Mouse (Mus musculus) megakaryocyte-erythroid progenitor cell, adult 5-6 weeks (primary cell): ENCODE data around the gene Zfyve28. TPM values are rescaled to one million over a fixed set of nuclear protein-coding genes. Genes with fewer than 3 reads are reported as not detected.

Source experiments
- ATAC-seq: replicated peaks from 2 replicates; pipeline ENCODE4 v1.8.0; 2016; ENCODE audit warnings: mild to moderate bottlenecking, inconsistent platforms; ENCODE audit not compliant: severe bottlenecking, poor library complexity, low FRiP score, low TSS enrichment
- total RNA-seq, 2 experiments: library from RNA; stranded (forward) in 1 of 2; stranded (reverse) in 1 of 2; fragments of 200-1000, 215-1000 nt in 1 of 2; fragments of >200 nt in 1 of 2; fragmentation: Nextera tagmentation in 1 of 2; gene quantifications; 2 replicates each; pipeline ENCODE4 v1.2.3; 2014 to 2017

Zfyve28 gene
- total RNA-seq (2014; fragmentation: Nextera tagmentation) (not detected in 2 replicates), total RNA-seq (2017) (not detected in 2 replicates)

DNA sequence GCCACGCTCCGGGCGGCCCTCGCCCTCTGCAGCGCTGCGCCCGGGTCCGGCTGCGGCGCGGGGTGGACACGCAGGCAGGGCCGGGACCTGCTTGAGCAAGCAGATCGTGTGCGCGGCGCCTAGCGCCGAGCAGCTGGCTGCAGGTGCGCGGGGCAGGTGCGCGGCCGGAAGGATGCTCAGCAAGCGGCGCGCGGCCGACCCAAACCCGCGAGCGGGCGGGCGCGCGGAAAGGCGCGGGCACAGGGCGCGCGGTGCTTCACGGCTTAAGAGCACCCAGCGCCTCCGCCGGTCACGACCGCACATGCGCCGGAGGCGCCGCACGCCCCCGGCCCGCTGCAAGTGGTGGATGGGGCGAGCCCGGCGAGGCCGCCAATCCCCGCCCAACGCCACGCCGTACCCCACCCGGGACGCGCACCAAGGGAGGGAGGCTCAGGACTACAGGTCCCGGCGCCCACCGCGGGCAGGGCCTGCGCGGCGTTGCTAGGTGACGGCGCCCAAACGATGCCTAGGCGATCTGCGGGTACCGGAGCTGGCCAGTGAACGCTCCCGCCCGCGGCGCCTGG, at the start of gene Zfyve28, which contains the start of gene Cfap99:
Gene Zfyve28, minus strand, starts transcription at position 296 of the 563 bp plus-strand sequence.
Gene Cfap99, plus strand, starts transcription at position 447 of the 563 bp plus-strand sequence.
- 0 out of 2 replicates have a peak, but pooled peaks have one; percentile 30 for ATAC-seq

DNA sequence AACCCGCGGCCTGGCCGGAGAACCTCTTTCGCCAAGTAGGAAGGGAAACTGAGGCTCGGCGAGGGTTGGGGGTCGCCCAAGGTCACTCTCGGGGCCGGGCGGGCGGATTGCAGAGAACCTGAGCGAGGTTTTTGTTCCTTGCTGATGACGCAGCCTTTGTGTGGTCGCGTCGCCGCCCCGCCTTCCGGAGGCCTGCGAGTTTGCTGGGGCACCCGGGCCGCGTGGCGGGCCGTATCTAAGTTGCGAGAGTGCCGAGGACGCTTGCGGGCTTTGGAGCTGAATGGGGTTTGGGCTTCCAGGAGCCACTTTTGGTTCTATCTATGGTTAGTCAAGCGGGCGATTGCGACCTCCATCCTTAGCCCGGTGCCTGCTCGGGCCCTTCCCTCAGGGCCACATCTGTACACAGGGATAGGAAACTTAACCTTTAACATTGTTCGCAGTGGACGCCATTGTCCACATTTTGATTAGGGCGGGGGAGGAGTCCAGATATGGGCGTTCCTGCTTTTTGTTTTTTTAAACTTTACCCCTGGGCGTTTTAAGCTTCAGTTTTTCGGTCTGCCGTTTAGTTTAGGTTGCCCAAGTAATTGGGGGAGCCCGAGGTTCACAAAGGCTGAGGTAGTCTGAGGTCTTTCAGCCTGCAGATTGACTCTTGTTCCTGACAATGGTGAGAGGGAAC, 48.7 kb upstream of the Zfyve28 start:
- peak; percentile 59 for ATAC-seq

- peak; percentile 91 for ATAC-seq
Observed at GRCm38 (mm10) chr5:34336097-34336774, 48.0 kb upstream of the Zfyve28 start, which contains the start of gene Rnf4. Rnf4 (plus strand) TSS chr5:34336289.

DNA sequence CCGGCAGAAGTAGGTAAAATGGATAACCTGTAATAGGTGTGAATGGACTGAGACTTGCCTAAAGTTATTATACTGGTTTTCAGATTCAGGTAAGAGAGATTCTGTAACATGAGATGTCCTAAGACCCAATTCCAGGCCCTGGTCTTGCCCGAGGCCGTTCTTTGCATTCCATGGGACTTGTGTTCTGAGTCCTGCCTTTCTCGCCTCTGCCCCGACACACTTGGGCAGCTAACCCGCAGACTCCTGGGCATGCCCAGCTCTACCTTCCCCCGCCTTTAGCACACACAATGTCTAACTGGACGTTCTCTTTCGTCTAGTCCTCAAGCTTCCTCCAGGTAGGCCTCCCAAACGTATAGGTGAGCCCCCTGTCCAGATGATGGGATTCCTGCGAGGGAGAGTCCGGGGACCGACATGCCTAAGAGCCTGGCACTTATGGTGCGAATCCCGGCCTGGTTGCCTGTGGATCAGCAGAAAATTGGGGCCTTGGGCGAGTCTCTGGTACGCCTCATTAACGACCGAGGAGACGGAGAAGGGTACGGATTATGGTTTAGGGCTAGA, 47.4 kb upstream of the Zfyve28 start:
- ATAC-seq = peak; percentile 19

- no peak for ATAC-seq
Observed at GRCm38 (mm10) chr5:34334081-34334480, 45.8 kb upstream of the Zfyve28 start.

DNA sequence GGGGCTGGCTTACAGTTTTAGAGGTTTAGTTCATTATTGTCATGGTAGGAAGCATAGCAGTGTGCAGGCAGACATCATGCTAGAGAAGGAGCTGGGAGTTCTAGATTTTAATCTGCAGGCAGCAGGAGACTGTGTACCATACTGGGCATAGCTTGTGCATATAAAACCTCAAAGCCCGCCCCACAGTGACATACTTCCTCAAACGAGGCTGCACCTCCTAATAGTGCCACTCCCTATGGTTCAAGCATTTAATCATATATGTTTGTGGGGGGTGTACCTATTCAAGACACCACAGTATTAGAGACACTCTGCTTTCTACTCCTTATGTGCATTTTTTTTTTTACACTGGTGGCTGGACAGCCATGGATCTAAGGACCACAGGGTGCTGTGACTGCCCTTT, 41.9 kb upstream of the Zfyve28 start:
- no peak for ATAC-seq

DNA sequence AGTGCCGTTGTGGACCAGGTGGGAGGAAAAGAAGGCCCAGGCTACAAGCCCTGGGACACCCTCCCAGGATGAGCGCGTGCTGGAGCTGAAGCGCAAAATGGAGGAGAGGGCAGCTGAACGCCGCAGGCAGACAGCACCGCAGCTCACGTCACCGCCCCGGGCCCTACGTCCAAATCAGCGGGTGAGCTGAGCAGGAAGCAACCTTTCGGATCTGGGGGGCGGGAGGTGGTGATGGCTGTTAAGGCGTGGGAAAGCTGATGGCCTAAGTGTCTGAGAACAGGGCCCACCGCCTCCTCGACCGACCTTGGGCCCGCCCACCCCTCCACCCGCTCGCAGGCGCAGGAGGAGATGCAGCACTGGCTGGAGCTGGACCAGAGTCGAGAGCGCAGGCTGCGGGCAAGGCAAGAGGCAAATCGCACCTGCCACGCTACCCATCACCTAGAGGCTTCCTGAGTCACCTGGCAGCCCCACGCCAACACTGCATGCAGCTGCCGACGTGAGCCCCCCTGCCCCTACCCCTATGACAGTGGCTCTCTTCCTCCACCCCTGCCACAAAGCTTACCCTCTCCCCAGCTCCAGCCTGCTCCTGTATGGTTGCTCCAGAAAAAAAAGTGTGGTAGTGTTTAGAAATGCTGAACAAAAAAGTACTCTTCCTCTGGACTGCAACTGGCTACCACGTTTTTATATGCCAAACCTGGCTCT, 38.8 kb upstream of the Zfyve28 start:
- ATAC-seq = 0 out of 2 replicates have a peak, but pooled peaks have one; percentile 44

GRCm38 (mm10) chr5:34326249-34326691, 38.0 kb upstream of the Zfyve28 start:
- no peak for ATAC-seq

- ATAC-seq = no peak
Observed at GRCm38 (mm10) chr5:34325286-34325685, 37.0 kb upstream of the Zfyve28 start.

DNA sequence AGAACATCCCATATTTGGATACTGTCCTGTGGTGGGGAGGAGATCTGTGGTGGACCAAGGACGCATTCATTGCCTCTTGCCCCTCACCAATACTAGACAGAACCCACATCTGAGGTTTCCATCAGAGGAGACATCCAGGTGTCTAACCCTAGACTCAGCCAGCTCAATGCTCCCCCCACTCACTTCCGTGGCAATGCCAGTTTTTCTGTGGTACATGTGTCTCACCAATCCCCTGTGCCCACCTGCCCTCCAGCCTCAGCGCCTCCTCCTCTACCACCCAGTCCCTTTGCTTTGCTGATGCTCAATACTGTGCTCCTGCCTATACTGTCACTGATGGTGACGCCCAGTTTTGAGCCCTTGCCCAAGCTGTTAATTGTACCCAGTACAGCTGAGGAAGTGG, 33.0 kb upstream of the Zfyve28 start:
- no peak for ATAC-seq

GRCm38 (mm10) chr5:34319491-34320034, 31.3 kb upstream of the Zfyve28 start:
- no peak for ATAC-seq

DNA sequence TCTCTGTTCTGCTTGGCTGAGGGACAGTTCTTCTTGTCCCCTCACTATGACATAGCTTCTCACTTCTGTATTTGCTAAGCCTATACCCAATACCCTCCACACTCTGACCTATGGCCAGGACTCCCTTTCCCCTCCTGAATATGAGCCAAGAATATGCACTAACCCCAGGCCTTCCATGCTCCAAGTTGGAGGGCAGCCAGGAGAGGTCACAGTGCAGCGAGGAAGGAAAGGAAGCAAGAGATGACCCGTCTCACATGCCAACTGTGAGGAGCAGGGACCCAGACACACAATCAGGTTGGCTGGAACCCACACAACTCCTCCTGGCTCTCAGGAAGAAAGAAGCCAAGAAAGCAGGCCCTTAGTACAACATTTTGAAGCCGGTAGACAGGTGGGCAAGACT, 20.8 kb upstream of the Zfyve28 start:
- no peak for ATAC-seq

GRCm38 (mm10) chr5:34302377-34302776, 14.1 kb upstream of the Zfyve28 start:
- ATAC-seq = no peak

DNA sequence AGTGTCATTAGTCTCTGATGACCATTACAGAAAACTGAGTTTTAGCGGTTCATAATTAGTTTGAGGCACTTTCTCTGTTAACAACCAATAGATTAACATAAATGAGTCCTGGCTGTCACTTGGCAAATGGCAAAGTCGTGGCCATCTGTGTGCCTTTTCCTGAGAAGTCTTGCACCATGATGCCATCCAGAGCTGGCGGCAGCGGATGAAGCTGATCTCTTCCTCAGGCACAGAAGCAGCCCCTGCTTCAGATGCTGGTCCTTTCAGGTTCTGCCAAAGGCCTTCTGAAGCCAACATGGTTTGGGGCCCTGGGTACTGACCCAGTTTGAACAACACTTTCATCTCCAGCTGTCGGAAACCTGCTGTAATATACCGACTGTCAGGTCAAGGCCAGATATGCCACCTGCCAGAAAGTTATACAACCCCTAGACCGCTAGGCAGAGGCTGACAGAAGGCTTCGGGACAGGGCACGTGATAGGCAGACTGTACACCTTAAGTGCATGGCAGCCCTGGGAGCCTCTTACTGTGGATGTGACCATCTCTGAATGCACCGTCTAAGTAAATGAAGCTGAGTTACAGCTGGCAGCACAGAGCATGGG, 10.8 kb upstream of the Zfyve28 start:
- ATAC-seq = no peak

DNA sequence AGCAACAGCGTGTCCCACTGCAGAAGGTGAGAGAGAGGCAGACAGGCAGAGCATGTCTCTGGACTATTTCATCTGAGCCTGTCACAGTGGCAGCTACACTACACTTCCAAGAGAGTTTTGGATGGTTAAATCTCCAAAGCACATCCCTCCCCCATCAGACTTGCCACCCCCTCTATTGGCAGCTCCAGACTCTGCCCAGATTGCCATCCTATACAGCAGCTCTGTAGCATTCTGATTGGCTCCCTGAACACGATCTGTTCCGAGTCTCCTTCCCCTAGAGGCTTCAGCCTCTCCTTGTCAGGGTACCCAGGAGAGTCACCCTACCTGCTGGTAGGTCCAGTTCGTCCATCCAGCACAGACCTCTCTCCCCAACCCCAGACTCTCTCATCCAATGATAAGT, 9.8 kb upstream of the Zfyve28 start:
- ATAC-seq = no peak

DNA sequence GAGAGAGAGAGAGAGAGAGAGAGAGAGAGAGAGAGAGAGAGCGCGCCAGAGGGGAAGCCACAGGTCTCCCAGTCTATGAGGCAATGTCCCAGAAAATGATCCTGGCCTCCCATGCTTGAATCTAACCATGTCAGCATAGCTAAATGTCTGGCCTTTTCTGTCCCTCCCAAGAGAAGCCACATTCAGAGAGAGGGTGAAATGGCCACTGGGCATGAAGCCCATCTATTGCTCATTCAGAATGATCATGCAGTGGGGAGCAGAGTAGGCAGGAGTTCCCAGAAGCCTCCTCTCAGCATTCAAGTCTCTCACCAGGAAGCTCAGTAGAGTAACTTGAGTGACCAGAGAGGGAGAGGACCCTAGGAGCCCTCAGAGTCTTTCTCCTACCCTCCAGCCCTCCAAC, 6.9 kb upstream of the Zfyve28 start:
- no peak for ATAC-seq

- no peak for ATAC-seq
Observed at GRCm38 (mm10) chr5:34294696-34295095, 6.4 kb upstream of the Zfyve28 start.

DNA sequence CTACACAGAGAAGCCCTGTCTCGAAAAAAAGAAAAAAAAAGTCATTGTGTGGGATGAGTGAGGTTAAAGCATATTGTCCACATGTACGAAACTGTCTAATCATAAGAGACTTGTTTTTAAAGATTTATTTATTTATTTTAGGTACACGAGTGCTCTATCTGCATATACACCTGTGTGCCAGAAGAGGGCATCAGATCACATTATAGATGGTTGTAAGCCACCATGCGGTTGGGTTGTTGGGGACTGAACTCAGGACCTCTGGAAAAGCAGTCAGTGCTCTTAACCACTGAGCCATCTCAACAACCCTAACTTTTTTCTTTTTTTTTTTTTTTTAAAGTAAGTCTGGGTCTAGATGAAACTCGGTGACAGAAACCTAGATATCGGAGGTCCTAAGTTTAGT, 5.1 kb upstream of the Zfyve28 start:
- ATAC-seq = no peak

GRCm38 (mm10) chr5:34289286-34289685, 1.0 kb upstream of the Zfyve28 start:
- no peak for ATAC-seq
